Mouse (Mus musculus) CH12.LX (cell line): ENCODE data around the gene Hsdl2. TPM values are rescaled to one million over a fixed set of nuclear protein-coding genes. Genes with fewer than 3 reads are reported as not detected.

Source experiments
- DNase-seq: peaks from one replicate; pipeline ENCODE4 v3.0.0-alpha.2; 2013; ENCODE audit errors: extremely low read depth
- H3K27ac ChIP-seq: 2 replicates; pipeline ENCODE4 v1.5.1; 2012; ENCODE audit warnings: low read depth, mild to moderate bottlenecking, control low read depth, moderate library complexity; ENCODE audit not compliant: insufficient read depth
- H3K27me3 ChIP-seq: replicated peaks from 2 replicates; pipeline ENCODE3; 2012; ENCODE audit warnings: inconsistent platforms
- H3K36me3 ChIP-seq, 2 experiments: replicated peaks in 1 of 2; 2 replicates each; pipeline versions ENCODE3 to v1.6.1; 2012; ENCODE audit warnings: inconsistent platforms in 1 of 2, low read length in 1 of 2, mild to moderate bottlenecking in 1 of 2, mixed read lengths in 1 of 2, moderate library complexity in 1 of 2; ENCODE audit not compliant: control insufficient read depth in 1 of 2, insufficient read depth in 1 of 2
- H3K4me1 ChIP-seq, 2 experiments: 2 replicates each; pipeline ENCODE4 v1.6.1; 2012; ENCODE audit warnings: inconsistent platforms in 1 of 2, moderate library complexity in 1 of 2; ENCODE audit not compliant: insufficient read depth in 2 of 2, control insufficient read depth in 1 of 2
- H3K4me2 ChIP-seq: 2 replicates; pipeline ENCODE4 v1.6.1; 2012; ENCODE audit warnings: low read depth, mild to moderate bottlenecking, control low read depth; ENCODE audit not compliant: poor library complexity, insufficient read depth, severe bottlenecking
- H3K4me3 ChIP-seq, 3 experiments: fragments of 150-350 bp in 1 of 3; sonication (generic) in 1 of 3; replicated peaks in 1 of 3; 2 replicates each; pipeline versions ENCODE3 to v1.5.1; 2011 to 2012; ENCODE audit warnings: low read depth in 2 of 3, low read length in 2 of 3, mild to moderate bottlenecking in 2 of 3, moderate library complexity in 2 of 3, control low read depth in 1 of 3, improper control_type of control experiment in 1 of 3, inconsistent platforms in 1 of 3, mixed read lengths in 1 of 3; ENCODE audit not compliant: poor library complexity in 1 of 3
- H3K79me2 ChIP-seq: replicated peaks from 2 replicates; pipeline ENCODE4 v1.6.1; 2012; ENCODE audit warnings: mild to moderate bottlenecking, moderate library complexity; ENCODE audit not compliant: control insufficient read depth, poor library complexity, insufficient read depth, severe bottlenecking; ENCODE audit errors: extremely low read depth
- H3K9ac ChIP-seq: 2 replicates; pipeline ENCODE4 v1.6.1; 2012; ENCODE audit warnings: low read depth, mild to moderate bottlenecking, control low read depth, moderate library complexity; ENCODE audit not compliant: insufficient read depth
- H3K9me3 ChIP-seq: replicated peaks from 2 replicates; pipeline ENCODE3; 2012; ENCODE audit warnings: low read length, inconsistent platforms, mixed read lengths
- BHLHE40 ChIP-seq: IDR thresholded peaks from 2 replicates; pipeline ENCODE4 v1.6.1; 2011; ENCODE audit warnings: mild to moderate bottlenecking, low read depth, low read length, improper control_type of control experiment
- CHD1 ChIP-seq: IDR thresholded peaks from 2 replicates; pipeline ENCODE4 v1.6.1; 2012; ENCODE audit warnings: low read depth, low read length, improper control_type of control experiment, inconsistent platforms
- CHD2 ChIP-seq: IDR thresholded peaks from 2 replicates; pipeline ENCODE4 v1.6.1; 2011; ENCODE audit warnings: low read length, improper control_type of control experiment
- CTCF ChIP-seq, 2 experiments: IDR thresholded peaks in 1 of 2; conservative IDR thresholded peaks in 1 of 2; 2 replicates each; pipeline ENCODE4 v1.5.1; 2011 to 2012; ENCODE audit warnings: low read depth in 2 of 2, low read length in 2 of 2, improper control_type of control experiment in 1 of 2, inconsistent platforms in 1 of 2, mild to moderate bottlenecking in 1 of 2, moderate library complexity in 1 of 2
- E2F4 ChIP-seq: IDR thresholded peaks from 2 replicates; pipeline ENCODE4 v1.6.1; 2011; ENCODE audit warnings: low read depth, low read length, improper control_type of control experiment; ENCODE audit not compliant: insufficient replicate concordance
- ELF1 ChIP-seq: IDR thresholded peaks from 2 replicates; pipeline ENCODE4 v1.6.1; 2014; ENCODE audit warnings: low read depth, mild to moderate bottlenecking, inconsistent platforms, low read length, improper control_type of control experiment
- EP300 ChIP-seq: IDR thresholded peaks from 2 replicates; pipeline ENCODE4 v1.6.1; 2011; ENCODE audit warnings: low read length, improper control_type of control experiment
- ETS1 ChIP-seq: conservative IDR thresholded peaks from 2 replicates; pipeline ENCODE4 v1.6.1; 2012; ENCODE audit warnings: low read depth, mild to moderate bottlenecking, inconsistent platforms, low read length, improper control_type of control experiment, moderate library complexity
- GABPA ChIP-seq: IDR thresholded peaks from 2 replicates; pipeline ENCODE4 v1.6.1; 2012; ENCODE audit warnings: low read depth, low read length, improper control_type of control experiment, inconsistent platforms; ENCODE audit not compliant: insufficient replicate concordance
- HCFC1 ChIP-seq: IDR thresholded peaks from 2 replicates; pipeline ENCODE4 v1.6.1; 2012; ENCODE audit warnings: low read depth, mild to moderate bottlenecking, inconsistent platforms, low read length, improper control_type of control experiment
- IRF4 ChIP-seq: IDR thresholded peaks from 2 replicates; pipeline ENCODE4 v1.6.1; 2014; ENCODE audit warnings: low read depth, mild to moderate bottlenecking, inconsistent platforms, low read length, improper control_type of control experiment
- JUN ChIP-seq: IDR thresholded peaks from 2 replicates; pipeline ENCODE4 v1.6.1; 2011; ENCODE audit warnings: low read depth, mild to moderate bottlenecking, low read length, improper control_type of control experiment, moderate library complexity; ENCODE audit not compliant: insufficient read depth
- JUND ChIP-seq: conservative IDR thresholded peaks from 2 replicates; pipeline ENCODE4 v1.6.1; 2011; ENCODE audit warnings: low read depth, low read length, improper control_type of control experiment
- KAT2A ChIP-seq: IDR thresholded peaks from 2 replicates; pipeline ENCODE4 v1.6.1; 2012; ENCODE audit warnings: low read length, improper control_type of control experiment, inconsistent platforms; ENCODE audit not compliant: insufficient replicate concordance
- MAFK ChIP-seq: IDR thresholded peaks from 2 replicates; pipeline ENCODE4 v1.6.1; 2011; ENCODE audit warnings: low read length, improper control_type of control experiment; ENCODE audit not compliant: insufficient replicate concordance
- MAX ChIP-seq: IDR thresholded peaks from 2 replicates; pipeline ENCODE4 v1.6.1; 2011; ENCODE audit warnings: low read length, improper control_type of control experiment
- MAZ ChIP-seq: IDR thresholded peaks from 2 replicates; pipeline ENCODE4 v1.6.1; 2012; ENCODE audit warnings: low read depth, mild to moderate bottlenecking, inconsistent platforms, low read length, improper control_type of control experiment, moderate library complexity
- MEF2A ChIP-seq: IDR thresholded peaks from 2 replicates; pipeline ENCODE4 v1.6.1; 2014; ENCODE audit warnings: low read depth, mild to moderate bottlenecking, inconsistent platforms, low read length, improper control_type of control experiment, borderline replicate concordance
- MXI1 ChIP-seq: IDR thresholded peaks from 2 replicates; pipeline ENCODE4 v1.6.1; 2011; ENCODE audit warnings: mild to moderate bottlenecking, low read depth, low read length, improper control_type of control experiment
- MYC ChIP-seq: IDR thresholded peaks from 2 replicates; pipeline ENCODE4 v1.6.1; 2011; ENCODE audit warnings: low read depth, mild to moderate bottlenecking, improper control_type of control experiment, low read length
- NELFE ChIP-seq: IDR thresholded peaks from 2 replicates; pipeline ENCODE4 v1.6.1; 2011; ENCODE audit warnings: low read depth, low read length, improper control_type of control experiment
- NRF1 ChIP-seq: IDR thresholded peaks from 2 replicates; pipeline ENCODE4 v1.6.1; 2014; ENCODE audit warnings: low read depth, mild to moderate bottlenecking, inconsistent platforms, low read length, improper control_type of control experiment, moderate library complexity
- PAX5 ChIP-seq: IDR thresholded peaks from 2 replicates; pipeline ENCODE4 v1.6.1; 2012; ENCODE audit warnings: low read length, inconsistent platforms, mixed read lengths
- POLR2A ChIP-seq: IDR thresholded peaks from 2 replicates; pipeline ENCODE4 v1.6.1; 2011; ENCODE audit warnings: low read depth, mild to moderate bottlenecking, improper control_type of control experiment, low read length
- POLR2AphosphoS2 ChIP-seq: IDR thresholded peaks from 2 replicates; pipeline ENCODE4 v1.6.1; 2011; ENCODE audit warnings: low read depth, low read length, improper control_type of control experiment
- RAD21 ChIP-seq: IDR thresholded peaks from 2 replicates; pipeline ENCODE4 v1.6.1; 2011; ENCODE audit warnings: low read depth, mild to moderate bottlenecking, low read length, improper control_type of control experiment, moderate library complexity
- RCOR1 ChIP-seq: conservative IDR thresholded peaks from 2 replicates; pipeline ENCODE4 v1.6.1; 2012; ENCODE audit warnings: low read depth, mild to moderate bottlenecking, inconsistent platforms, low read length, improper control_type of control experiment
- SIN3A ChIP-seq: IDR thresholded peaks from 2 replicates; pipeline ENCODE4 v1.6.1; 2012; ENCODE audit warnings: low read length, improper control_type of control experiment, inconsistent platforms
- SMC3 ChIP-seq: IDR thresholded peaks from 2 replicates; pipeline ENCODE4 v1.6.1; 2011; ENCODE audit warnings: low read depth, low read length, improper control_type of control experiment
- TBP ChIP-seq: conservative IDR thresholded peaks from 2 replicates; pipeline ENCODE4 v1.6.1; 2011; ENCODE audit warnings: low read depth, low read length, improper control_type of control experiment
- TCF12 ChIP-seq: IDR thresholded peaks from 2 replicates; pipeline ENCODE4 v1.6.1; 2014; ENCODE audit warnings: low read depth, mild to moderate bottlenecking, inconsistent platforms, low read length, improper control_type of control experiment
- UBTF ChIP-seq: IDR thresholded peaks from 2 replicates; pipeline ENCODE4 v1.6.1; 2012; ENCODE audit warnings: low read depth, mild to moderate bottlenecking, inconsistent platforms, low read length, improper control_type of control experiment, moderate library complexity
- USF1 ChIP-seq: IDR thresholded peaks from 2 replicates; pipeline ENCODE4 v1.6.1; 2014; ENCODE audit warnings: low read depth, mild to moderate bottlenecking, inconsistent platforms, low read length, improper control_type of control experiment
- USF2 ChIP-seq: conservative IDR thresholded peaks from 2 replicates; pipeline ENCODE4 v1.6.1; 2011; ENCODE audit warnings: low read depth, low read length, improper control_type of control experiment
- ZC3H11A ChIP-seq: IDR thresholded peaks from 2 replicates; pipeline ENCODE4 v1.6.1; 2012; ENCODE audit warnings: low read depth, mild to moderate bottlenecking, inconsistent platforms, low read length, improper control_type of control experiment
- ZKSCAN1 ChIP-seq: IDR thresholded peaks from 2 replicates; pipeline ENCODE4 v1.6.1; 2012; ENCODE audit warnings: low read depth, inconsistent platforms, low read length, improper control_type of control experiment, borderline replicate concordance
- ZMIZ1 ChIP-seq: IDR thresholded peaks from 2 replicates; pipeline ENCODE4 v1.6.1; 2012; ENCODE audit warnings: low read depth, mild to moderate bottlenecking, inconsistent platforms, low read length, improper control_type of control experiment
- ZNF384 ChIP-seq: IDR thresholded peaks from 2 replicates; pipeline ENCODE4 v1.6.1; 2012; ENCODE audit warnings: low read depth, low read length, improper control_type of control experiment, inconsistent platforms
- dilution Hi-C: fragments of 300-500 bp; cut with MboI; formaldehyde crosslinking; loops from 2 replicates; pipeline ENCODE4 v1.14.3; 2020; ENCODE audit warnings: low sequenced_read_pairs; ENCODE audit not compliant: extremely low pct_unique_long_range_greater_than_20kb, extremely low pct_ligation_motif_present
- in situ Hi-C: fragments of 300-500 bp; cut with MboI; formaldehyde crosslinking; loops from 3 replicates; pipeline ENCODE4 v1.14.3; 2019; ENCODE audit warnings: low sequenced_read_pairs, low pct_ligation_motif_present, low pct_unique_long_range_greater_than_20kb, mixed read lengths
- polyA plus RNA-seq: library from polyadenylated mRNA; unstranded; fragments of >175 nt; gene quantifications from 2 replicates; pipeline ENCODE4 v1.2.1, GENCODE M21; 2012; ENCODE audit warnings: low read depth; ENCODE audit not compliant: insufficient read length
- total RNA-seq, 2 experiments: library from RNA; depleted of rRNA; stranded (reverse); fragments of 300-350 nt in 1 of 2; fragments of >200 nt in 1 of 2; gene quantifications; 2 replicates each; pipeline ENCODE4 v1.2.3; 2012 to 2014

The Hsdl2 gene
- total and polyA plus RNA-seq, 3 experiments = 7.0 to 10.4 (median 9.7) TPM

- peak; percentile 87 for DNase-seq
- Histone ChIP-seq H3K9ac (peak overlapping the region; percentile 40; the same call in 1 of the 2 replicates), H3K79me2 (no peaks in the 10 kb centered on the region), H3K4me2 (peak overlapping the region; percentile 77), H3K9me3 (no peaks in the 10 kb centered on the region), H3K36me3 (no peaks in the 10 kb centered on the region), H3K27me3 (no peaks in the 10 kb centered on the region), H3K27ac (no peak overlapping the region), H3K4me3 (peak overlapping the region in 1 of 3 experiments; percentile 34), H3K4me1 (peaks cover 0 to 10% of the 10 kb centered on the region in 2 experiments; a peak in 1 of 4 replicates)
- TF ChIP-seq SMC3 (peak; percentile 97), RAD21 (peak; percentile 97), JUN (no peak), NRF1 (no peak), HCFC1 (no peak), ZKSCAN1 (no peak), MYC (peak; percentile 46; the same call in 1 of the 2 replicates), USF2 (no peak), MAFK (no peak), GABPA (no peak), UBTF (no peak), CTCF (conservative IDR thresholded peaks at IDR 0.05 in 1 of 2, IDR thresholded peaks at IDR 0.05 in 1 of 2; ENCODE audit: low read depth in 2 of 2, low read length in 2 of 2) (peak; percentile 34 to 95; a peak in 3 of 4 replicates), TBP (no peak), SIN3A (peak; percentile 24; the same call in 1 of the 2 replicates), KAT2A (no peak), ZNF384 (no peak), PAX5 (no peak), MEF2A (no peak), RCOR1 (no peak), POLR2AphosphoS2 (no peak), TCF12 (no peak), POLR2A (no peak), ETS1 (no peak), MAZ (no peak), ZC3H11A (peak; percentile 97), ELF1 (no peak), MXI1 (no peak), ZMIZ1 (no peak), IRF4 (peak; percentile 40; the same call in 1 of the 2 replicates), MAX (no peak), EP300 (no peak), NELFE (no peak), JUND (no peak), E2F4 (no peak), BHLHE40 (no peak), USF1 (no peak), CHD1 (no peak), CHD2 (peak; percentile 82)
- in situ Hi-C loops (loop anchor here (5.0 kb wide), 1 partner anchor 202 kb away; no protein-coding TSS in a partner anchor), dilution Hi-C loops (no loop called here)
Measured at GRCm38 (mm10) chr4:59569538-59569937, 11.8 kb upstream of the Hsdl2 start.
